Mouse (Mus musculus): Measurements from ENCODE around the gene Svs1.
"Not testable (repeated sequence)": the region's sequence is repeated elsewhere in the genome, so short reads cannot be mapped to it uniquely, and the experiment has no call there.

The Svs1 gene

GRCm38 (mm10) chr6:48986444-48986990, at the start of gene Svs1:
TSS of gene Svs1 (plus strand) at chr6:48986861.
- DNase-seq (ENCODE audit: low read depth in 1 of 2, low spot score in 2 of 2), result no peak

GRCm38 (mm10) chr6:48949596-48949995, 37.1 kb upstream of the Svs1 start:
- no peak for DNase-seq (ENCODE audit: low read depth in 1 of 2, low spot score in 2 of 2)

DNA sequence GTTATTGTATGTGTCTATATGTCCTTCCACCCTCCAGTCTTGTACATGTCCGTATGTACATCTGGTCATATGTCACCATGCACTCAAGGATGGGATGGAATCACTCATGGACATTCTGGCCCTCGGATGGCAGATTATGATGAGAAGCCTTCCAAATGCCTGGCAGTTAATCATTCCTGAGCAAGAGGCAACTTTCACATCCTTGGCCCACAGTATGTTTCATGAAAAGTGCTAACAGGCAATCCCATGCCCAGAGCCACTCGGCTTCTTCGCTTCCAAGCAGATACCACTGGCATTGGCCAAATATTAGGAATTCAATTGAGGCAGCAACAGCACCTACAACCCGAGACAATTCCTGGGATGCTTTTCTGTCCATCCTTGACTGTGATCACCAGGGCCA, 36.0 kb upstream of the Svs1 start:
- DNase-seq (ENCODE audit: low read depth in 1 of 2, low spot score in 2 of 2), result no peak

GRCm38 (mm10) chr6:48951630-48952029, 35.0 kb upstream of the Svs1 start:
- DNase-seq (ENCODE audit: low read depth in 1 of 2, low spot score in 2 of 2), result no peak

DNA sequence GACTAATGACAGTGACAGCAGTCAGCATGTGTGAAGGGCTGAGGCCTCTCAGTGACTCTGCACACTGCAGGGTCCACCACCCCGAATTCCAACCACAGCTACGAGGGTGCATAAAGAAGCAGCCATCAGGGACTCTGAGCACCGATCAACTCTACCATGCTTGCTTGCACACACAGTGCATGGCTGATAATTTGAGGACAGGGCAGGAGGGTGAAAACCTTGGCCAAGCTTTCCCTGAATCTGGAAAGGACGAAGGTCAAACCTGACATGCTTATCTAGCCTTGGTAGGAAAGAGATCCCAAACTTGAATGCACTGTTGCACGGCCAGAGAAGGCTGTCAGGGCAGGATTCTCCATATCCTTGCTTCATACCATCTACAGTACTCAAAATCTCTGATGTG, 33.4 kb upstream of the Svs1 start:
- DNase-seq (ENCODE audit: low read depth in 1 of 2, low spot score in 2 of 2), result no peak

DNA sequence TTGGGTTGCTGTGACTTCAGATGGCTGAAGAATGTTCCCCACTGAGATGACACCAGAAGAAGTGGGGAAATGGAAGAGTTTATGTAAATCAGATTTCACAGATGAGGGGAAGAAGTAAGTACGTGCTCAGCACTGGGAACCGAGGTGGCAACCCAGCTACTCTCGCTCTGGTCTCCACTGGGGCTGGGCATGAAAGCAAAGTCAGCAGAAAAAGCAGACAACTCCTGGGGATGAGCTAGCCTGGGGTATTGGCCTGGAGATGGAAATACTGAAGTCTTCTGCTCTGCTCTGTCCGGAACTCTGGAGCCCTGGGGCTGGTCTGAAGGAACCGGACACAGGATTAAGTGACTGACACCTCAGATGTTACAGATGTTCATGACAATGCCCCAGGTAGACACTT, 32.5 kb upstream of the Svs1 start:
- DNase-seq (ENCODE audit: low read depth in 1 of 2, low spot score in 2 of 2), result no peak

GRCm38 (mm10) chr6:48954946-48955345, 31.7 kb upstream of the Svs1 start:
- DNase-seq (ENCODE audit: low read depth in 1 of 2, low spot score in 2 of 2), result no peak

DNA sequence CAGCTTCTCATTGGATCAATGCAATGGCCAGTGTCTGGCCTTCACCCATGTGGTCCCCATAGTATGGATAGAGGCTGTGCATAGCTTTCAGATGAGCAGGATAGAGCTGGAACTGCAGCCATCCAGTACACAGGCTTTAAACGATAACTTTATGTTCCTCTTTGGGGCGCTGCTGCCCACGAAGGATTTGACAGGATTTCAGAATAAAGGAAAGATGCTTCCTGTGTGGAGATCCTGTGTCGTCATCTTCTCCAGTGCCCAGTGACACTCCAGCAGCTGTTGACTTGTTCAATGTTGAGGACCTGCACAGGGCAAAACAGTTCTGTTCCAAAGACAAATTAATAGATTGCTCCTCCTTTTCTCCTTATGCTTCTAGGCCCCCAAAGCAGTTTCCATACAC, 29.9 kb upstream of the Svs1 start:
- DNase-seq (ENCODE audit: low read depth in 1 of 2, low spot score in 2 of 2), result no peak

DNA sequence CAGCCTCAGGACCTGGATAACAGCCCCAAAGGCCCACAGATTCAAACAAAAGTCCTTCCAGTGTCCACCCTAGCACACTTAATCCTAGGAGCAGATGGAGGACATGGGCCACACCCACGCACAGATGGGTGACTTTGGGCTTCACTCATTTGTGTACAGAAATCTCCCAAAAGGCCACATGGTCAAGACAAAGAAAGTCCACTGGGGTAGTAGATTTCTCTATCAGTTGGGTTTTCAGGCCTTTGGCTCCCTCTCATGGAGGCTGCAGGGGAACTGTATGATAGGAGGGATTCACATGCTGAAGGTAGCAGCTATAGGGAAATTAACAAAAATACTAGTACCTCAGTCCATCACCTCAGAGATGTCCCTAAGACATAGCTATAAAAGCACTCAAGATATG, 28.6 kb upstream of the Svs1 start:
- DNase-seq (ENCODE audit: low read depth in 1 of 2, low spot score in 2 of 2), result no peak

DNA sequence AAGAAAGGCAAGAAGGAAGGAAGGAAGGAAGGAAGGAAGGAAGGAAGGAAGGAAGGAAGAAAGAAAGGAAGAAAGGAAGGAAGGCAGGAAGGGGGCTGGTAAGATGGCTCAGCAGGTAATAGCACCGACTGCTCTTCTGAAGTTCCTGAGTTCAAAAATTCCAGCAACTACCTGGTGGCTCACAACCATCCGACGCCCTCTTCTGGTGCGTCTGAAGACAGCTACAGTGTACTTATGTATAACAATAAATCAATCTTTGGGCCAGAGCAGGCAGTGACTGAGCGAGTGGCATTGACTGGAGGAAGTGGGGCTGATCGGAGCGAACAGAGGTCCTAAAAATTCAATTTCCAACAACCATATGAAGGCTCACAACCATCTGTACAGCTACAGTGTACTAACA, 27.5 kb upstream of the Svs1 start:
- DNase-seq (ENCODE audit: low read depth in 1 of 2, low spot score in 2 of 2), result not testable (repeated sequence)

- not testable (repeated sequence) for DNase-seq (ENCODE audit: low read depth in 1 of 2, low spot score in 2 of 2)
Measured at GRCm38 (mm10) chr6:48966696-48967095, 20.0 kb upstream of the Svs1 start.

GRCm38 (mm10) chr6:48967868-48968267, 18.8 kb upstream of the Svs1 start:
- DNase-seq (ENCODE audit: low read depth in 1 of 2, low spot score in 2 of 2), result peak in 1 of 2 experiments; percentile 5

DNA sequence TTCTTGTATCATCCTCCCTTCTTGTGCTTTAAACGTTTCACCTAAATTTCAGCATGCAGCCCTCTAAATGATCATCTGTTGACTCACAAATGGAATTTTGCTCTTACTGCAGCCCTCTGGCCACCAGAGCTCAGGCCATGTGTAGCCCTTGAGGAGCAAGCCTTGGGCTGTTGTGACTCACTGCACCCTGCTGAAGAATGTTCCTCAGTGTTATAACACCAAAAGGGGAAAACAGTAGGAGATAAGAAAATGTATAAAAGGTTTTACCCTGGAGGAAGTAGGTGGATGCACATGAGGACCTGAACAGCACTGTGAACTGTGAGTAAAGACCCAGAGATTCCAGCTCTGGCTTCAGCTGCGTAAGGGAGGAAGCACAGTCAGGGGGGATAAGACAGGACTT, 12.0 kb upstream of the Svs1 start, which contains the start of gene Doxl2:
Gene Doxl2 (plus strand): TSS at position 301 of the 400 bp plus-strand sequence.
- DNase-seq (ENCODE audit: low read depth in 1 of 2, low spot score in 2 of 2), result no peak

GRCm38 (mm10) chr6:48979616-48980015, 7.0 kb upstream of the Svs1 start:
- no peak for DNase-seq (ENCODE audit: low read depth in 1 of 2, low spot score in 2 of 2)

DNA sequence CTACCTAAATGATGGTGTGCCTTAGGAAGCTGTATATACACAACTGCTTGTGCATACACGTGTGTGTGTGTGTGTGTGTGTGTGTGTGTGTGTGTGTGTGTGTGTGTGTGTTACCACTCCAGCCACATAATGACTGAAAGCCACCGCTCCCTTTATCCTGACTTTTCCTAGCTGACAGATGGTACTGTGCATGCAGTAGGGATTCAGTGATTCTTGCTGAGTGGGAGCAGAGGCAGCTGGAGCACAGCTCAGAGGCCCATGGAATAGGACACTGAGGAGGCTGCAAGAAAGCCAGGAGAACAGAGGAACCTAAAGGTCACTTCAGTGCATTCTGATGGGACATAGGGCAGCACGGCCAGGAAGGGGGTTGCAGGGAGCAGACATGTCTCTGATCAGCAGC, 4.4 kb upstream of the Svs1 start:
- DNase-seq (ENCODE audit: low read depth in 1 of 2, low spot score in 2 of 2), result no peak

- DNase-seq (ENCODE audit: low read depth in 1 of 2, low spot score in 2 of 2), result no peak
Measured at GRCm38 (mm10) chr6:48989971-48990370, 3.3 kb downstream of the Svs1 start.

GRCm38 (mm10) chr6:48991991-48992390, 5.3 kb downstream of the Svs1 start:
- DNase-seq (ENCODE audit: low read depth in 1 of 2, low spot score in 2 of 2), result no peak

DNA sequence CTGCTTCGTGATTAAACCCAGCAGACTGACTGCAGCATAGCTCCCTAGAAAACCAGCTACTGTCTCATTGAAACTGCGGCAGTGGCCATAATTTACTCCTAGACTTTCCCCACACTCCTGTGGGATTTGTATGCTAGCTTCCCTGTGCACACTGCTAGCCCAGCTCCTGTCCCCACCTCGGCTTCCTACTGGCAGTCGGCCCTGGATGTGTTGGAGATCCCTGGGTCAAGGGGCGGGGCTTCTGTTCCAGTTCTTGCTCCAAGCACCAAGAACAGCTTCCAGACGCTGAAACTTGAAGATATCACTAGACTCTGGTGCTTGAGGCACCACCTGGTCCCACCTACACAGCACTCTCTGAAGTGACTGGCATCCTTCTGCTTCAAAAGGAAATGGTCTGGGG, 11.5 kb downstream of the Svs1 start:
- no peak for DNase-seq (ENCODE audit: low read depth in 1 of 2, low spot score in 2 of 2)

DNA sequence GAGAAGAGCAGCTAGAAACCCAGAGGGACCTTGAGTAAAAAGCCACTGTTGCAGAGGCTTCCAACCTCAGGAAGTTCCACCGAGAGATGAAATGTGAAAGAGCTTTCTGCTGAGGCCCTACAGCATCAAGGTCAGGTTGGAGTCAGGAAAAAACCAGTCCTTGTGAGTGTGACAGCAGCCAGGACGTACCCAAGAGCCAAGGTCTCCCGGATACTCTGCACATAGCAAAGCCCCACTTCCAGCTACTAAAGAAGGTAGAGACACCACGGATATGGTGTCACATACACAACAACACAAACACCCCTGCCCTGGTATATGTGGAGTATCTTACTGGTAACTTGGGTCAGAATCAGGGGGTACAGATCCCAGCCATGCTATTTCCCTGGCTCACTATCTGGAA, 12.1 kb downstream of the Svs1 start:
- DNase-seq (ENCODE audit: low read depth in 1 of 2, low spot score in 2 of 2), result no peak

DNA sequence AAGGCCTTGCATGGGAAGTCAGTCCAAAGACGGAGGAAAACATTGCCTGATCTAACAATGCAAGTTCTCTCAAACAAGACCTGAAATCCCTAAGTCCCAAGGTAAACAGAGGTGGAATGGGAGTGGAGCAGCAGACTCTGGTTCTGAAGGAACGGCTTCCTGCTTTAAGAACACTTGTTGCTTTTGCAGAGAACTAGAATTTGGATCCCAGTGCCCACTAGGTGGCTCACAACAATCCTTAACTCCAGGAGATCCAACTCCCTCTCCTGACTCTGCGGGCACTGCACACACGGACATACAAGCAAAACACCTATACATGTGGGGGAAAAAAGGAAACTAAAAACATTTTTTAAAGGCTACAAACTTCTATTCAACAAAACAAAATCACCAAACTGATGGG, 16.7 kb downstream of the Svs1 start:
- DNase-seq (ENCODE audit: low read depth in 1 of 2, low spot score in 2 of 2), result no peak

- DNase-seq (ENCODE audit: low read depth in 1 of 2, low spot score in 2 of 2), result no peak
Measured at GRCm38 (mm10) chr6:49007981-49008380, 21.3 kb downstream of the Svs1 start.

DNA sequence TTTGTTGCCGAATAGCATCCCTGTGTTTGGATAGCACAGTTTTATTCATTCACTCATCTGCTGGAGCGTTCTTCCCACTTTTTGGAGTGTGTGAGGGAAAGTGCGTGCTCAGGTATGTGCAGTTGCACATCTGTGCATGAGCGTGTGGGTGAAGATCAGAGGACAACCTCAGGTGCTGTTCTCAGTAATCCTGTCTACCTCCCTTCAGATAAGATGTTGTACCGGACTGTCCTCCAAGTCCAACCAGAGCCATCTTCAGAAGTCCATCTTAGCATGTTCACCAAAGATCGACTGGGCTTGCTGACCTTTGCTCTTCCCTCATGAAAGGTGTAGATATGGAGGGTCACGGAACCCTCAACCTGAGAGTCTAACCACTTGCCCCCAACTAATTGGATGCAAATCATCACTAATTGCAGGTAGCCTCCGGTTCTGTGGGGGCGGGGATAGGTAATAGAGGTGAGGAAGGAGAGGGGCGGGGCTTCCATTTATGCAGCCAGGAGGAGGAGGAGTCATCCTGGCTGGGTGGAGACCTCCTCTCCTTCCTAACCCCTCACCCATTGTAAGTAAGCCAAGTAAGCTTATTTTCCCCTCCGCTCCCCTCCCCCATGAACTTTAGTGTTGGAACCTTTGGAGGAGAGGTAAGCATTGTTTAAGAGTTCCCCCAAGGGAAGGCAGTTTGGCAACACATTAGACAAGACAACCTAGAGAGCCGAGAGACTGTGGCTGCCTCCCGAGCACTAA, 21.9 kb downstream of the Svs1 start:
- no peak for DNase-seq (ENCODE audit: low read depth in 1 of 2, low spot score in 2 of 2)

GRCm38 (mm10) chr6:49009161-49009555, 22.5 kb downstream of the Svs1 start:
- no peak for DNase-seq (ENCODE audit: low read depth in 1 of 2, low spot score in 2 of 2)
